Mouse (Mus musculus) thymus, adult 2 months (tissue): ENCODE measurements around the gene Gm13212. TPM values are rescaled to one million over a fixed set of nuclear protein-coding genes. Genes with fewer than 3 reads are reported as not detected.
"Not testable (repeated sequence)": the region's sequence is repeated elsewhere in the genome, so short reads cannot be mapped to it uniquely, and the experiment has no call there.

Experiments
- DNase-seq: peaks from one replicate; pipeline ENCODE4 v3.0.0; 2021
- H3K27ac ChIP-seq: fragments of 200-500 bp; 2 replicates; pipeline ENCODE4 v1.5.1; 2012; ENCODE audit warnings: low read length, control low read depth; ENCODE audit not compliant: control insufficient read depth, insufficient read depth
- H3K27me3 ChIP-seq: fragments of 200-500 bp; 2 replicates; pipeline ENCODE4 v1.6.1; 2012; ENCODE audit warnings: mild to moderate bottlenecking, low read length, moderate library complexity, mixed read lengths; ENCODE audit not compliant: control insufficient read depth, insufficient read depth
- H3K36me3 ChIP-seq: fragments of 200-500 bp; 2 replicates; pipeline ENCODE4 v1.6.1; 2012; ENCODE audit warnings: mild to moderate bottlenecking, low read length, moderate library complexity; ENCODE audit not compliant: control insufficient read depth, insufficient read depth
- H3K4me1 ChIP-seq: fragments of 200-500 bp; replicated peaks from 2 replicates; pipeline ENCODE4 v1.6.1; 2012; ENCODE audit warnings: low read length; ENCODE audit not compliant: control insufficient read depth, insufficient read depth
- H3K4me3 ChIP-seq: fragments of 200-500 bp; 2 replicates; pipeline ENCODE4 v1.5.1; 2012; ENCODE audit warnings: mild to moderate bottlenecking, low read length, control low read depth, moderate library complexity; ENCODE audit not compliant: control insufficient read depth, insufficient read depth
- CTCF ChIP-seq: fragments of 200-500 bp; IDR thresholded peaks from 2 replicates; pipeline ENCODE4 v1.5.1; 2012; ENCODE audit warnings: mild to moderate bottlenecking, control low read depth, low read length, moderate library complexity, borderline replicate concordance; ENCODE audit not compliant: control insufficient read depth, poor library complexity, insufficient read depth; ENCODE audit errors: extremely low read depth
- POLR2A ChIP-seq: fragments of 200-500 bp; IDR thresholded peaks from 2 replicates; pipeline ENCODE4 v1.6.1; 2012; ENCODE audit warnings: mild to moderate bottlenecking, low read length, control low read depth, moderate library complexity; ENCODE audit not compliant: control insufficient read depth, poor library complexity, insufficient read depth; ENCODE audit errors: extremely low read depth
- WGBS: fragments of 180-500 bp; shearing (Covaris S2); methylation state at CpG from one replicate; pipeline ENCODE4 v1.1.7; 2018; 5-methylcytosine and 5-hydroxymethylcytosine counted together
- polyA plus RNA-seq: library from polyadenylated mRNA; depleted of rRNA; stranded (reverse); fragments of >200 nt; gene quantifications from 2 replicates; pipeline ENCODE4 v1.2.3, GENCODE M21; 2012; rRNA removed

The Gm13212 gene
- polyA plus RNA-seq: 0.92 and 1.1 TPM in 2 replicates

GRCm38 (mm10) chr4:145585078-145585477 is at the start of gene Gm13212:
Gm13212 (plus strand) TSS chr4:145585166.
- not testable (repeated sequence) for H3K4me1 ChIP-seq, H3K27me3 ChIP-seq, H3K36me3 ChIP-seq
- H3K4me3 ChIP-seq: peak within 1 kb of the TSS; percentile 81
- 27% methylated on average over 11 of the region's 11 CpGs for WGBS
- DNase-seq: peak; percentile 42
- H3K27ac ChIP-seq: peak within 1 kb of the TSS; percentile 57; the same call in 1 of the 2 replicates

GRCm38 (mm10) chr4:145543861-145544260 is 41.1 kb upstream of the Gm13212 start:
- H3K27ac ChIP-seq, H3K27me3 ChIP-seq, H3K4me3 ChIP-seq, H3K4me1 ChIP-seq, DNase-seq, H3K36me3 ChIP-seq: not testable (repeated sequence)
- WGBS: 84% methylated on average over 5 of the region's 5 CpGs

- not testable (repeated sequence) for H3K4me1 ChIP-seq, H3K27me3 ChIP-seq, H3K4me3 ChIP-seq, H3K27ac ChIP-seq, DNase-seq, H3K36me3 ChIP-seq
- whole genome bisulfite sequencing: 45% methylated on average over 2 of the region's 2 CpGs
Measured at GRCm38 (mm10) chr4:145545106-145545505, 39.9 kb upstream of the Gm13212 start.

- not testable (repeated sequence) for H3K4me1 ChIP-seq, H3K36me3 ChIP-seq, H3K27ac ChIP-seq, H3K4me3 ChIP-seq, H3K27me3 ChIP-seq, DNase-seq
- 82% methylated on average over 6 of the region's 6 CpGs for WGBS
Measured at GRCm38 (mm10) chr4:145545734-145546349, 39.1 kb upstream of the Gm13212 start.

- H3K4me3 ChIP-seq, H3K4me1 ChIP-seq, DNase-seq, H3K27me3 ChIP-seq, H3K27ac ChIP-seq, H3K36me3 ChIP-seq: not testable (repeated sequence)
- 97% methylated on average over 3 of the region's 3 CpGs for WGBS
Measured at GRCm38 (mm10) chr4:145546477-145546876, 38.5 kb upstream of the Gm13212 start.

- 77% methylated on average over 1 of the region's 1 CpGs for WGBS
- DNase-seq: no peak
Measured at GRCm38 (mm10) chr4:145556680-145557079, 28.3 kb upstream of the Gm13212 start.

GRCm38 (mm10) chr4:145559505-145560099 is 25.4 kb upstream of the Gm13212 start:
- 45% methylated on average over 3 of the region's 3 CpGs for WGBS
- H3K36me3 ChIP-seq: no peaks in the 10 kb centered on the region
- H3K27me3 ChIP-seq: no peaks in the 10 kb centered on the region
- no peak overlapping the region for H3K27ac ChIP-seq
- DNase-seq: no peak
- no peaks in the 10 kb centered on the region for H3K4me1 ChIP-seq
- H3K4me3 ChIP-seq: no peak overlapping the region
- TF ChIP-seq CTCF (no peak), POLR2A (no peak)

More at GRCm38 (mm10) chr4:145556680-145557079, 28.3 kb upstream of the Gm13212 start:
- no peaks in the 10 kb centered on the region for H3K36me3 ChIP-seq
- no peaks in the 10 kb centered on the region for H3K27me3 ChIP-seq
- H3K27ac ChIP-seq: no peak overlapping the region
- H3K4me3 ChIP-seq: no peak overlapping the region
- TF ChIP-seq CTCF (no peak), POLR2A (no peak)
- H3K4me1 ChIP-seq: no peaks in the 10 kb centered on the region
